Mouse (Mus musculus) heart, adult 2 months (tissue): ENCODE measurements around the gene Hadh. TPM values are rescaled to one million over a fixed set of nuclear protein-coding genes. Genes with fewer than 3 reads are reported as not detected.

Experiments used
- DNase-seq, 2 experiments: peaks; one replicate each; pipeline ENCODE4 v3.0.0; 2021
- H3K27ac ChIP-seq: fragments of 200-600 bp; 2 replicates; pipeline ENCODE4 v1.8.1; 2022
- H3K27me3 ChIP-seq: fragments of 200-500 bp; 2 replicates; pipeline ENCODE4 v1.6.1; 2012; ENCODE audit warnings: mild to moderate bottlenecking, low read length, inconsistent platforms, mixed read lengths; ENCODE audit not compliant: control insufficient read depth, insufficient read depth
- H3K36me3 ChIP-seq: fragments of 200-500 bp; 2 replicates; pipeline ENCODE4 v1.6.1; 2012; ENCODE audit warnings: low read length, inconsistent platforms; ENCODE audit not compliant: control insufficient read depth, insufficient read depth
- H3K4me1 ChIP-seq: fragments of 200-500 bp; 2 replicates; pipeline ENCODE4 v1.6.1; 2011; ENCODE audit warnings: low read length; ENCODE audit not compliant: control insufficient read depth, insufficient read depth
- H3K4me3 ChIP-seq: fragments of 200-600 bp; 2 replicates; pipeline ENCODE4 v1.8.1; 2022
- H3K79me2 ChIP-seq: fragments of 200-500 bp; replicated peaks from 2 replicates; pipeline ENCODE4 v1.6.1; 2012; ENCODE audit warnings: mild to moderate bottlenecking, inconsistent platforms, low read length, moderate library complexity, mixed read lengths; ENCODE audit not compliant: control insufficient read depth, insufficient read depth
- H3K9ac ChIP-seq: fragments of 200-500 bp; 2 replicates; pipeline ENCODE4 v1.6.1; 2012; ENCODE audit warnings: low read depth, mild to moderate bottlenecking, control low read depth, inconsistent platforms, low read length, mixed read lengths
- CTCF ChIP-seq: fragments of 200-600 bp; IDR thresholded peaks from 2 replicates; pipeline ENCODE4 v1.8.1; 2022; ENCODE audit warnings: antibody characterized with exemption, mild to moderate bottlenecking, moderate library complexity
- EP300 ChIP-seq: fragments of 200-500 bp; IDR thresholded peaks from 2 replicates; pipeline ENCODE4 v1.6.1; 2011; ENCODE audit warnings: low read depth, low read length, control low read depth; ENCODE audit not compliant: insufficient read depth
- POLR2A ChIP-seq: fragments of 200-500 bp; IDR thresholded peaks from 2 replicates; pipeline ENCODE4 v1.6.1; 2011; ENCODE audit warnings: mild to moderate bottlenecking, low read depth, low read length, control low read depth; ENCODE audit not compliant: insufficient read depth
- WGBS: fragments of 180-500 bp; shearing (Covaris S2); methylation state at CpG from one replicate; pipeline ENCODE4 v1.1.7; 2018; 5-methylcytosine and 5-hydroxymethylcytosine counted together
- intact Hi-C: fragments of 180-260 bp; cut with DNase I; formaldehyde crosslinking; loops from one replicate; pipeline ENCODE4 v1.15.1; 2025
- polyA plus RNA-seq: library from polyadenylated mRNA; depleted of rRNA; stranded (reverse); fragments of >200 nt; gene quantifications from 2 replicates; pipeline ENCODE4 v1.2.3, GENCODE M21; 2012
- total RNA-seq, 2 experiments: library from RNA; stranded (reverse); gene quantifications; 2 replicates each; pipeline ENCODE4 v1.2.3; 2021

Hadh gene
- total and polyA plus RNA-seq, 3 experiments = 619 to 774 (median 648) TPM

- Histone ChIP-seq H3K27me3 (no peaks in the 10 kb centered on the region), H3K9ac (no peak overlapping the region), H3K79me2 (peaks cover 2% of the 10 kb centered on the region; the same call in 1 of the 2 replicates), H3K27ac (no peak overlapping the region), H3K4me1 (no peaks in the 10 kb centered on the region), H3K36me3 (no peaks in the 10 kb centered on the region), H3K4me3 (no peak overlapping the region)
- intact Hi-C loops = loop anchor here (1.0 to 5.0 kb wide), 3 partner anchors 419 to 526 kb away; no protein-coding TSS in a partner anchor
- WGBS = 68% methylated on average over 19 of the region's 19 CpGs
- peak; percentile 57 to 82 for DNase-seq
- no peak for TF ChIP-seq POLR2A
- peak; percentile 80 for TF ChIP-seq CTCF
- TF ChIP-seq EP300 = peak; percentile 61; the same call in 1 of the 2 replicates
Measured at GRCm38 (mm10) chr3:131237785-131238633, 33.9 kb downstream of the Hadh start.

- H3K27me3 ChIP-seq = no peaks in the 10 kb centered on the region
- WGBS = 91% methylated on average over 6 of the region's 6 CpGs
- no peaks in the 10 kb centered on the region for H3K36me3 ChIP-seq
- no peaks in the 10 kb centered on the region for H3K4me1 ChIP-seq
- H3K79me2 ChIP-seq = peaks cover 2% of the 10 kb centered on the region; the same call in 1 of the 2 replicates
- intact Hi-C loops = loop anchor here (1.0 to 5.0 kb wide), 3 partner anchors 418 to 525 kb away; no protein-coding TSS in a partner anchor
- no peak overlapping the region for H3K4me3 ChIP-seq
- TF ChIP-seq CTCF = no peak
- TF ChIP-seq POLR2A = no peak
- TF ChIP-seq EP300 = no peak
- DNase-seq = no peak
- H3K9ac ChIP-seq = no peak overlapping the region
- no peak overlapping the region for H3K27ac ChIP-seq
Measured at GRCm38 (mm10) chr3:131237061-131237460, 34.8 kb downstream of the Hadh start.

GRCm38 (mm10) chr3:131228083-131228482, 43.8 kb downstream of the Hadh start:
- no peak overlapping the region for H3K27ac ChIP-seq
- no peaks in the 10 kb centered on the region for H3K79me2 ChIP-seq
- no peaks in the 10 kb centered on the region for H3K36me3 ChIP-seq
- H3K4me3 ChIP-seq = no peak overlapping the region
- intact Hi-C loops = no loop called here
- DNase-seq = no peak
- no peak overlapping the region for H3K9ac ChIP-seq
- 76% methylated on average over 6 of the region's 6 CpGs for WGBS
- no peaks in the 10 kb centered on the region for H3K27me3 ChIP-seq
- TF ChIP-seq POLR2A = no peak
- TF ChIP-seq CTCF = peak; percentile 48
- H3K4me1 ChIP-seq = no peaks in the 10 kb centered on the region

- DNase-seq = no peak
- 85% methylated on average over 14 of the region's 14 CpGs for WGBS
- Histone ChIP-seq H3K4me3 (no peak overlapping the region), H3K79me2 (no peaks in the 10 kb centered on the region), H3K4me1 (no peaks in the 10 kb centered on the region), H3K9ac (no peak overlapping the region), H3K27ac (no peak overlapping the region), H3K36me3 (no peaks in the 10 kb centered on the region), H3K27me3 (no peaks in the 10 kb centered on the region)
- TF ChIP-seq CTCF = no peak
- TF ChIP-seq POLR2A = no peak
- no peak for TF ChIP-seq EP300
- intact Hi-C loops = no loop called here
Measured at GRCm38 (mm10) chr3:131218636-131219390, 53.1 kb downstream of the Hadh start.

- peak; percentile 21 to 38 for DNase-seq
- Histone ChIP-seq H3K36me3 (no peaks in the 10 kb centered on the region), H3K9ac (no peak overlapping the region), H3K27ac (no peak overlapping the region), H3K27me3 (no peaks in the 10 kb centered on the region), H3K4me1 (no peaks in the 10 kb centered on the region), H3K79me2 (no peaks in the 10 kb centered on the region), H3K4me3 (no peak overlapping the region)
- TF ChIP-seq EP300 = no peak
- peak; percentile 70 for TF ChIP-seq CTCF
- intact Hi-C loops = no loop called here
- 52% methylated on average over 9 of the region's 9 CpGs for WGBS
Measured at GRCm38 (mm10) chr3:131214841-131215240, 57.1 kb downstream of the Hadh start.
